Mouse (Mus musculus) naive thymus-derived CD4-positive, alpha-beta T cell, adult 5 months (primary cell): ENCODE measurements around the gene Kcnj9. TPM values are rescaled to one million over a fixed set of nuclear protein-coding genes. Genes with fewer than 3 reads are reported as not detected.

Source experiments
- polyA plus RNA-seq: library from polyadenylated mRNA; unstranded; fragments of 100-300 nt; shearing (Covaris generic); gene quantifications from one replicate; pipeline ENCODE4 v1.2.1, GENCODE M21; 2017

Gene Kcnj9
- polyA plus RNA-seq, result not detected

DNA sequence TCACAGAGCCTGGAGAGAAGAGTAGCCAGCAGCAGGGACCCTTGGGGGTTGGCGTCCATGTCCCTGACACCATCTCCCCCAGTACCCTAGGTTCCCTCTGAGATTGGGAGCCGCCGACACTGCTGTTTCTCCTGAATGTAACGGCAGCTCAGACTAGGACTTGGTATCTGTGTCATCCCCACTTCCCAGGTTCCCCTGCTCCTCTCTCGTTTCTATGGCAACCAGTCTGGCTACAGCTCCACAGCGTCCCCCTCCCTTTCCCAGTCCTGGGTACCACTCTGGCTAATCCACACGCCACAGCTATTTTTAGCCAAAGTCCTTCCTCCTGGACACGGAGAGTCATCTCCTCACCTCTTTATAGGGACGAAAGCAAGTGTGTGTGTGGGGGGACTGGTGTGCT lies at the start of gene Kcnj9:
Gene Kcnj9, minus strand, starts transcription at position 188 of the 400 bp plus-strand sequence.

DNA sequence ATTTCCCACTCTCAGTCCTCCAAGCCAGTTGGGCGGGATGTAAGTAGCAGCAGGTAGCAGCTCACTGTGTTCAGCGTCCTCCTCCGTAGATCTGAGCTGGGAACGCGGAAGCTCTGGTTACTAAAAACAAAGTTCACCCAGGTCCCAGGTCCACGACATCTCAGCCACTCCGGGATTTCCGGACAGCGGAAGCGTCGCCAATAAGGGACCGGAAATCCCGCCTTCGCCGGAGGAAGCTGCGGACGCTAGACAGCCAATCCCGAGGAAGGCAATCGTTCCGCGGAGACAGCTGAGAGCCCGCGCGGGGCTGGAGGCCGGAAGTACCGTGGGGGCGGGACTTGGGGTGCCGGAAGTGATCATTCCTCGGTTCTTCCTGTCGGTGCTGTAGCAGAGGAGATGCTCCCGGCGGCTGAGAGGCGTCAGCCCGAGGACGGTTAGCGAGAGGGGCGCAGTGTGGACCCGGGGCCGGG lies 47.1 kb upstream of the Kcnj9 start, which contains the start of gene Pigm:
Gene Pigm, plus strand, starts transcription at position 349 of the 470 bp plus-strand sequence.

DNA sequence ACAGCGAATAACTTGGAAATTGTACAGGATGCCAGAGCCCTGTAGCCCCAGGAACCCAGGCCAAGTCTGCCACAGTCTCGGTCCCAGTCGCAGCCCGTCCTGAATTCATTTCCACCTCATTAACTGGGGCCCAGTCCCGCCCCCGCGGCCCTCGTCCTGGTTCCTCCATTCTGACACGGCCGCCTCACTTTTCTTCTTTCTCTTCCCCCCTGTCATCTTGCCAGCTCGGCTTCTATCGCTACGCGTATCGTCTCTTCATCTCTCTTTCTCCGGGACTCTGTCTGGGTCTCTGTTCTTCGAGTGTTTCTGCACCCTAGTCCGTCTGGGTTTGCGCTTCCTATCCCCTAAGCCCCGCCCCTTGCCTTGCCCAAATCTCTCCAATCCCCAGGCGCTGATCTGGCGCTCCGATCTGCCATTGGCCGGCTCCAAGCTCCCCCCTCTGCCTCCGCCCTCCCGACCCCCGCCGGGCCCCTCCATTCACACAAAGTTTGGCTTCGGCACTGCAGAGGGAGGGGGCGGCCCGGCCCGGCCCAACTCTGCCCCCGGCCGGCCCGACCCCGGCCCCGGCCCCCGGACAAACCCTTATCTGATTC lies 11.7 kb upstream of the Kcnj9 start, which contains the start of gene Kcnj10:
Gene Kcnj10, plus strand, starts transcription at position 482 of the 593 bp plus-strand sequence.

DNA sequence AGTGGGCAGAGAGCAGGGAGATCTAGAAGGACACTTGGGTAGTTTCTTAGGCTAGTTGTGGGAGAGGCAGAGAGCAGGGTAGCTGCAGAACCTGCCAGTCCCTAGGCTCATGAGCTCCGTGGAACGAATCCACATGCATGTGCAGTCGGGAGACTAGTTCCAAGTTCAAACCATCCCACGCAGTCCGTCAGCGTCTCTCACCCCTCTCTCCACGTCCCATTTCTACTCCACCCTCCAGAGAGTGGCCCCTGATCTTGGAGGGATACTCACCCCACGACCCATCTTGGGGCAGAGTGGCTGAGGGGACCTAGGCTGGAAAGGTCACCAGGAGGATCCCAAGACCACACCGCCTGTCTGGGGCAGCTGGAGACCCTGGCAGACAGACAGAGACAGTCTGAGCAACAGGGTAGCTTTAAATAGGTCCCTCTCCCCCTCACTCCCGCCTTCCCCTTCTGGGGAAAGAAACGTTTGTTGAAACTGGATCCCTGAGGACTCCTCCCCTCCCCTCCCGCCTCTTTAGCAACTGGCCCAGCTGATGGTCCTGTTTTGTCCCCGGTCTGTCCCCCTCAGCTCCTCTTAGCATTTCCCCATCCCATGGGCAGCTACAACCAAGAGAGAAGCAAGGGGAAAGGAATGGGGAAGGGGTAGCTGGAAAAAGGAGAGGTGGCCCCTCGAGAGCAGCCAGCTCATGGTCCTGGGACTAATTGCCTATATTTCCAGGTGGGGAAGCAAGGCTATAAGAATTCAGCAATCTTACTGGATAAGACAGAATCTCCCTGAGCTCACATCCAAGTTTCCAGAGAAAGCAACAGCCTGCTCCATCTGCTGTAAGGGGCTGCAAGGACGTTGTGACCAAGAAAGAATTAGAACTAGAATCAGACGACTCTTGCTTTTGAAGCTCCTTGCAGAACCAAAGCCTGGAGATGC lies 31.2 kb downstream of the Kcnj9 start, which contains the start of gene Atp1a2:
Gene Atp1a2, minus strand, starts transcription at position 454 of the 927 bp plus-strand sequence.

Other genes starting within 250 kb of the Kcnj9 start
- 199 TPM for gene Copa, start 246.8 kb downstream of the Kcnj9 start, polyA plus RNA-seq
- 102 TPM for gene Ncstn, start 246.5 kb downstream of the Kcnj9 start, polyA plus RNA-seq
- gene Pex19, start 202.6 kb downstream of the Kcnj9 start, polyA plus RNA-seq, result 41.6 TPM
- 132 TPM for gene Dcaf8, start 181.2 kb downstream of the Kcnj9 start, polyA plus RNA-seq
- 102 TPM for gene Pea15a, start 122.5 kb downstream of the Kcnj9 start, polyA plus RNA-seq
- gene Casq1, start 109.5 kb downstream of the Kcnj9 start, polyA plus RNA-seq, result not detected
- gene Atp1a4, start 70.9 kb downstream of the Kcnj9 start, polyA plus RNA-seq, result not detected
- 26.6 TPM for gene Igsf8, start 67.7 kb downstream of the Kcnj9 start, polyA plus RNA-seq
- gene Atp1a2, start 31.3 kb downstream of the Kcnj9 start, polyA plus RNA-seq, result not detected
- gene Kcnj10, start 11.9 kb upstream of the Kcnj9 start, polyA plus RNA-seq, result not detected
- gene Pigm, start 47.2 kb upstream of the Kcnj9 start, polyA plus RNA-seq, result 8.2 TPM
- gene Slamf9, start 146.0 kb upstream of the Kcnj9 start, polyA plus RNA-seq, result not detected
- gene Igsf9, start 152.5 kb upstream of the Kcnj9 start, polyA plus RNA-seq, result 0.90 TPM
- gene Tagln2, start 170.7 kb upstream of the Kcnj9 start, polyA plus RNA-seq, result 280 TPM
- gene Cfap45, start 191.5 kb upstream of the Kcnj9 start, polyA plus RNA-seq, result 0.55 TPM
- not detected for gene Vsig8, start 226.6 kb upstream of the Kcnj9 start, polyA plus RNA-seq